Mouse (Mus musculus) hindbrain, embryonic 14.5 days (tissue): ENCODE data around the gene Timeless. TPM values are rescaled to one million over a fixed set of nuclear protein-coding genes. Genes with fewer than 3 reads are reported as not detected.

Experiments
- ATAC-seq: fragments of 200-750 bp; cut with Nextera tagmentation; 2 replicates; pipeline ENCODE4 v1.8.0; 2017; ENCODE audit warnings: moderate number of reproducible peaks, mild to moderate bottlenecking, moderate TSS enrichment, moderate library complexity; ENCODE audit not compliant: low FRiP score
- DNase-seq: peaks from one replicate; pipeline ENCODE4 v3.0.0-alpha.2; 2015; ENCODE audit warnings: low spot score
- H3K27ac ChIP-seq: fragments of 300-500 bp; sonication (generic); 2 replicates; pipeline ENCODE4 v1.5.1; 2014; ENCODE audit warnings: mild to moderate bottlenecking, moderate library complexity
- H3K27me3 ChIP-seq: fragments of 300-500 bp; sonication (generic); 2 replicates; pipeline ENCODE4 v1.6.1; 2014; ENCODE audit warnings: mild to moderate bottlenecking, low read length, mixed read lengths; ENCODE audit not compliant: control insufficient read depth, insufficient read depth
- H3K36me3 ChIP-seq: fragments of 300-500 bp; sonication (generic); replicated peaks from 2 replicates; pipeline ENCODE4 v1.6.1; 2014; ENCODE audit not compliant: control insufficient read depth, insufficient read depth
- H3K4me1 ChIP-seq: fragments of 300-500 bp; sonication (generic); replicated peaks from 2 replicates; pipeline ENCODE4 v1.6.1; 2014; ENCODE audit warnings: antibody characterized with exemption, low read length, mixed read lengths; ENCODE audit not compliant: control insufficient read depth, insufficient read depth
- H3K4me2 ChIP-seq: fragments of 300-500 bp; sonication (generic); replicated peaks from 2 replicates; pipeline ENCODE4 v1.6.1; 2014; ENCODE audit warnings: mild to moderate bottlenecking, moderate library complexity
- H3K4me3 ChIP-seq: fragments of 300-500 bp; sonication (generic); replicated peaks from 2 replicates; pipeline ENCODE4 v1.5.1; 2014; ENCODE audit warnings: mild to moderate bottlenecking, low read length
- H3K9ac ChIP-seq: fragments of 300-500 bp; sonication (generic); 2 replicates; pipeline ENCODE4 v1.6.1; 2014
- H3K9me3 ChIP-seq: fragments of 300-500 bp; sonication (generic); 2 replicates; pipeline ENCODE4 v1.6.1; 2016; ENCODE audit warnings: low read length; ENCODE audit not compliant: control insufficient read depth
- WGBS: fragments of 180-500 bp; shearing (Covaris S2); extraction: QIAGEN DNeasy Blood & Tissue Kit; methylation state at CpG from one replicate; pipeline ENCODE4 v1.1.7; 2014; 5-methylcytosine and 5-hydroxymethylcytosine counted together
- polyA plus RNA-seq: library from polyadenylated mRNA; unstranded; fragments of >200 nt; fragmentation: Nextera tagmentation; extraction: Ambion mirVana; gene quantifications from 2 replicates; pipeline ENCODE4 v1.2.1, GENCODE M21; 2014

Timeless gene
- polyA plus RNA-seq, 1 experiment from 2014 or later, result 16.7 TPM

DNA sequence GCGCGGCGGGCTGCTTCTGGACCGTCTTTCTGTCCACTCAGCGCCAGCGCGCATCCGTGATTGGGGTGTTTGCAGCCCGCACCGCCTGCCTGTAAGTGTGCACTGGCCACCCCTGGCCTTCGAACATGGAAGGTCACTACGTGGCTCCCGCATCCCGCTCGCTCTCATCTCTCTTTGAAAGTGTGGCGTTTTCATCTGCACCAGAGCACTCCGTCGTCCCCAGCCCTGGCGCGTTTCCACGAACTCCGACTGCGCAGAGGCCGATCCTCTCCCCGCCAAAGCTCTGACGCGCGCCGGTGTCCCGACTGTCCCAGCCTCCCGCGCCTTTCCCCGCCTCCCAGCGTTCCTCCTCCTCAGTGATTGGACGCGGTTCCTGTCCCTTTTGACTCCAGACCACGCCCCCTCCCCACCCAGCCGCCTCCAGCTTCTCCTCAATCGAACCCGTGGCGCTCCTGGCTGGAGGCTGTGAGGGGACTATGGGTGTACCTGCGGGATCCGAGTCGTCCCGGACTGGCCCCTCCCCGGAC lies 37.8 kb upstream of the Timeless start, which contains the start of gene Gls2:
Gls2 (plus strand) TSS at position 434 of the 527 bp plus-strand sequence.
- H3K4me2 ChIP-seq, result peak within 1 kb of the TSS; percentile 98
- 0 out of 2 replicates have a peak within 1 kb of the TSS, but pooled peaks have one; percentile 63 for H3K27ac ChIP-seq
- H3K9ac ChIP-seq, result peak within 1 kb of the TSS; percentile 78
- peak within 1 kb of the TSS; percentile 71 for H3K4me3 ChIP-seq
- ATAC-seq (peak; percentile 96), DNase-seq (peak; percentile 94)
- no peaks in the 10 kb centered on the region for H3K9me3 ChIP-seq
- under 1% methylated on average over 42 of the region's 46 CpGs for WGBS
- H3K27me3 ChIP-seq, result peaks cover 25% of the 10 kb centered on the region
- H3K4me1 ChIP-seq, result peaks cover 8% of the 10 kb centered on the region; the same call in 1 of the 2 replicates
- no peaks in the 10 kb centered on the region for H3K36me3 ChIP-seq

- peak; percentile 87 for ATAC-seq
- Histone ChIP-seq H3K27me3 (peaks cover 25% of the 10 kb centered on the region), H3K9me3 (no peaks in the 10 kb centered on the region), H3K27ac (0 out of 2 replicates have a peak overlapping the region, but pooled peaks have one; percentile 63), H3K4me2 (peak overlapping the region; percentile 98), H3K4me3 (peak overlapping the region; percentile 71), H3K4me1 (peaks cover 8% of the 10 kb centered on the region; the same call in 1 of the 2 replicates), H3K36me3 (no peaks in the 10 kb centered on the region), H3K9ac (peak overlapping the region; percentile 78)
- DNase-seq, result no peak
- WGBS, result under 1% methylated on average over 62 of the region's 79 CpGs
Measured at GRCm38 (mm10) chr10:128194551-128195461, 37.1 kb upstream of the Timeless start.

- H3K4me1 ChIP-seq, result no peaks in the 10 kb centered on the region
- H3K4me2 ChIP-seq, result no peak overlapping the region
- ATAC-seq, result no peak
- WGBS, result 88% methylated on average over 6 of the region's 6 CpGs
- H3K9me3 ChIP-seq, result no peaks in the 10 kb centered on the region
- peaks cover 6% of the 10 kb centered on the region; the same call in 1 of the 2 replicates for H3K36me3 ChIP-seq
- no peak for DNase-seq
- H3K9ac ChIP-seq, result no peak overlapping the region
- no peak overlapping the region for H3K27ac ChIP-seq
- 0 out of 2 replicates have a peak, but pooled peaks cover 3% of the 10 kb centered on the region for H3K27me3 ChIP-seq
- no peak overlapping the region for H3K4me3 ChIP-seq
Measured at GRCm38 (mm10) chr10:128201856-128202255, 30.0 kb upstream of the Timeless start.

DNA sequence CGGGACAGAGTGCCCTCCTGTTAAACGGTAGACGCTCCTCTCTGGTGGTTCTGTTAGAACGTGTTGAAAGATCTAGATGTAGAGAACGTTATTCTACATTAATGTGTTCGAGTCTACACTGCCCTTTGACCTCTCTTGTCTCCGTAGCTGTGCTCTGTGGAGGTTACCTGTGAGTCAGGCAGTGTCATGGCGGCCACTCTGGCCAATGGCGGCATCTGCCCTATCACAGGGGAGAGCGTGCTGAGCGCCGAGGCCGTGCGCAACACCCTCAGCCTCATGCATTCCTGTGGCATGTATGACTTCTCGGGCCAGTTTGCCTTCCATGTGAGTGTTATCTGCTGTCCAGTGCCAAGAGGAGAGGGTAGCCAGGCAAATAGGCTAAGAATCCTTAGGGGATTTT lies 26.9 kb upstream of the Timeless start:
- ATAC-seq (no peak), DNase-seq (no peak)
- H3K9me3 ChIP-seq, result no peaks in the 10 kb centered on the region
- H3K4me2 ChIP-seq, result no peak overlapping the region
- H3K36me3 ChIP-seq, result peaks cover 6% of the 10 kb centered on the region; the same call in 1 of the 2 replicates
- H3K4me3 ChIP-seq, result no peak overlapping the region
- 91% methylated on average over 15 of the region's 15 CpGs for WGBS
- no peak overlapping the region for H3K27ac ChIP-seq
- H3K4me1 ChIP-seq, result no peaks in the 10 kb centered on the region
- H3K9ac ChIP-seq, result no peak overlapping the region
- no peaks in the 10 kb centered on the region for H3K27me3 ChIP-seq

DNA sequence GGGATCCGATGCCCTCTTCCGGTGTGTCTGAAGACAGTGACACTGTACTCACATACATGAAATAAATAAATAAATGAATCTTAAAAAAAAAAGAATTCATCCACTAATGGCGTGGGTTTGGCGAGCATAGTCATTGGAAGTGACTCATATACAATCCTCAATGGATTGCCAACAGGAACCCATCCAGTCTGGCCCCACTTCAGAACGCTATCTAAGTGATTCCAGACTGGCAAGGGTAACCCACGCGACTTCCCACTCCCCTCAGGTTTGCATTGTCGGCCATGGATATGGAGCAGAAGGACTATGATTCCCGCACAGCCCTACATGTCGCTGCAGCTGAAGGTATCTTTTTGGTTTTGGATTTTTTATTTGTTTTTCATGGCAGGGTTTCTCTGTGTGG lies 23.5 kb upstream of the Timeless start:
- H3K4me1 ChIP-seq, result peaks cover 10% of the 10 kb centered on the region; the same call in 1 of the 2 replicates
- no peaks in the 10 kb centered on the region for H3K9me3 ChIP-seq
- H3K27me3 ChIP-seq, result no peaks in the 10 kb centered on the region
- H3K9ac ChIP-seq, result no peak overlapping the region
- no peak overlapping the region for H3K27ac ChIP-seq
- DNase-seq (no peak), ATAC-seq (no peak)
- no peak overlapping the region for H3K4me2 ChIP-seq
- WGBS, result 95% methylated on average over 10 of the region's 10 CpGs
- no peak overlapping the region for H3K4me3 ChIP-seq
- peaks cover 6% of the 10 kb centered on the region; the same call in 1 of the 2 replicates for H3K36me3 ChIP-seq

DNA sequence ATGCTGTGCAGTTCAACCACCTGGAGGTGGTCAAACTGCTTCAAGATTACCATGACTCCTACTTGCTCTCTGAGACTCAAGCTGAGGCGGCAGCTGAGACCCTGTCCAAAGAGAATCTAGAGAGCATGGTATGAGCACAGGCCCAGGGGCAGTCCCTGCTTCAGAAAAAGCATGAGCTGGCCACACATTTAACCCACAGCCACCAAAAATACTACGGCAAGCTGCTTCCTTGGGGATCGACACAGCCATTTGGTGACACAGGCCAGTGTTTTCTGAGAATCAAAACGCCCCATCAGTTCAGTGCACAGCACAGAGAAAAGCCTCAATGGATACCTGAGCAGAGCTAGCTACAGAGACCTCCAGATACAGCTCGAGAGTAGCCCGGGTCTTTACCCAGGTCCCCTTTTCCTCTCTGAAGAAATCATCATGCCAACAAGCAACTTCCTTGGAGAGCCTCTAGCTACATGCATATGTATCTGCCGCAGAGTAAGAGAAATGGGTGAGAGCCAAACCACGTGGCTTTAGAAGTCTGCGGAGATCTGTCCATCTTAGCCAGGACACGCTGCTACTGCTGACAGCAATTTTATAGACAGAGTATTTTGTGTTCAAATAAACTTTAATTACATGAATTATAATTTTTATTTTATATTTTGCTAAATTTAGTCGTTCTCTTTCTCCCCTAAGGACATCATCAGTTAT lies 22.4 kb upstream of the Timeless start:
- WGBS, result 94% methylated on average over 11 of the region's 11 CpGs
- DNase-seq, result no peak
- no peak overlapping the region for H3K4me3 ChIP-seq
- no peak for ATAC-seq
- no peaks in the 10 kb centered on the region for H3K9me3 ChIP-seq
- peaks cover 10% of the 10 kb centered on the region; the same call in 1 of the 2 replicates for H3K4me1 ChIP-seq
- no peak overlapping the region for H3K4me2 ChIP-seq
- H3K27me3 ChIP-seq, result 0 out of 2 replicates have a peak, but pooled peaks cover 5% of the 10 kb centered on the region
- peaks cover 6% of the 10 kb centered on the region; the same call in 1 of the 2 replicates for H3K36me3 ChIP-seq
- no peak overlapping the region for H3K27ac ChIP-seq
- H3K9ac ChIP-seq, result no peak overlapping the region

- no peaks in the 10 kb centered on the region for H3K9me3 ChIP-seq
- ATAC-seq (no peak), DNase-seq (no peak)
- H3K4me2 ChIP-seq, result no peak overlapping the region
- H3K27me3 ChIP-seq, result 0 out of 2 replicates have a peak, but pooled peaks cover 10% of the 10 kb centered on the region
- no peak overlapping the region for H3K9ac ChIP-seq
- peaks cover 10% of the 10 kb centered on the region; the same call in 1 of the 2 replicates for H3K4me1 ChIP-seq
- H3K36me3 ChIP-seq, result peaks cover 6% of the 10 kb centered on the region; the same call in 1 of the 2 replicates
- WGBS, result 87% methylated on average over 2 of the region's 2 CpGs
- no peak overlapping the region for H3K27ac ChIP-seq
- no peak overlapping the region for H3K4me3 ChIP-seq
Measured at GRCm38 (mm10) chr10:128210131-128210530, 21.7 kb upstream of the Timeless start.

GRCm38 (mm10) chr10:128210954-128211353 lies 20.9 kb upstream of the Timeless start:
- Histone ChIP-seq H3K9ac (peak overlapping the region; percentile 65), H3K4me3 (peak overlapping the region; percentile 61), H3K27ac (no peak overlapping the region; the same call in 1 of the 2 replicates), H3K4me2 (peak overlapping the region; percentile 83), H3K27me3 (0 out of 2 replicates have a peak, but pooled peaks cover 10% of the 10 kb centered on the region), H3K4me1 (peaks cover 10% of the 10 kb centered on the region; the same call in 1 of the 2 replicates), H3K9me3 (no peaks in the 10 kb centered on the region), H3K36me3 (peaks cover 6% of the 10 kb centered on the region; the same call in 1 of the 2 replicates)
- WGBS, result 38% methylated on average over 14 of the region's 14 CpGs
- DNase-seq, result no peak
- ATAC-seq, result no peak
